Mouse (Mus musculus): Measurements from ENCODE around the gene Iqcj. TPM values are rescaled to one million over a fixed set of nuclear protein-coding genes. Genes with fewer than 3 reads are reported as not detected.
A peak's percentile ranks its signal among the peaks of the same experiment; 100 is the strongest.

Iqcj gene
- polyA plus RNA-seq, 1 experiment from 2014 or later, result 0.75 TPM

DNA sequence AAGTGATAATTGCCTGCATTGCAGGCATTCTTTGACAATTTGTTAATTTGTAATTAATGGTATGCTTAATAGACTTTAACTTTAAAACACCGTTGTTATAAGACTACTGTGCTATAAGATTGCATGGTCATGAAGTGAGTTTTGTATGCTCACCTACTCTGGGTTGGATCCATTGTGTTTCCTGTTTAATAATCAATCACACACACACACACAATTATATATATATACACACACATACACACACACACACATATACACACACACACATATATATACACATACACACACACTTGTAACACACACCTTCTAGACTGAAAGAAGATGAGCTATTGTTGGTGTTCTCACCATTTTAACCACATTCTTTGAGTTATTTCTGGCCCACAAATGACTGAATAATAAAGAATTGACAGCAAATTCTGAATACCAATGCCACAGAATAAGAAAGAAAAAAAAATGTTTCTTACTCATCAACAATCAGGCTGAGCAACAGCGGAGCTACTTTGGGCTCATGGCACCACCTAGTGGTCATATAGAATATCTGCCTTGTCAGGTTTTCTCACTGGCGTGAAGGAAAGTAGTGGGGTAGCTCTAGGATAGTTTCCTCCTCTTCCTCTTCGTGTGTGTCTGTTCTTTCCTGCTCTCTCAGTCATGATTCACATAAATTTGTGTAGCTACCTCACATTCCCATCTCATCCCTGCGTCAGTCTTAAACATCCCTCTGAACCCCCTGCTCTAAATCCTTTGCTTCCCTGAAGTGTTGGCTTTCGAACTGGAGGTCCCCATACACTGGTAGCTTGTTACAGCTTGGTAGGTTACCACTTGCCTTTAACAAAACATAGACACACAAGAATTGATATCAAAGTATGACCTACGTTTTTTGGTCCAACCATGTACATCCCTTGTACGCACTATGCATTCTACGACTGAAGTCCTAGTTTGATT is 153.7 kb downstream of the Iqcj start:
- Histone ChIP-seq H3K4me3 (no peak overlapping the region), H3K36me3 (no peaks in the 10 kb centered on the region), H3K27me3 (no peaks in the 10 kb centered on the region), H3K4me2 (no peak overlapping the region), H3K9me3 (no peaks in the 10 kb centered on the region), H3K4me1 (replicated peaks) (peaks cover 11% of the 10 kb centered on the region), H3K9ac (no peak overlapping the region), H3K27ac (replicated peaks) (no peak overlapping the region)
- 54% methylated on average over 9 of the region's 9 CpGs for WGBS
- peak; percentile 56 for ATAC-seq (ENCODE audit: low FRiP score, low read depth)

GRCm38 (mm10) chr3:68053538-68053937 is 161.5 kb downstream of the Iqcj start:
- Histone ChIP-seq H3K36me3 (no peaks in the 10 kb centered on the region), H3K27me3 (no peaks in the 10 kb centered on the region), H3K27ac (replicated peaks) (no peak overlapping the region), H3K9ac (no peak overlapping the region), H3K4me3 (no peak overlapping the region), H3K9me3 (no peaks in the 10 kb centered on the region), H3K4me1 (replicated peaks) (no peaks in the 10 kb centered on the region), H3K4me2 (no peak overlapping the region)
- no peak for ATAC-seq (ENCODE audit: low FRiP score, low read depth)
- 46% methylated on average over 2 of the region's 2 CpGs for WGBS

- WGBS, result 60% methylated on average over 13 of the region's 13 CpGs
- no peak overlapping the region for H3K4me2 ChIP-seq
- H3K9me3 ChIP-seq, result no peaks in the 10 kb centered on the region
- no peaks in the 10 kb centered on the region for H3K27me3 ChIP-seq
- H3K4me1 ChIP-seq (replicated peaks), result no peaks in the 10 kb centered on the region
- H3K9ac ChIP-seq, result no peak overlapping the region
- H3K27ac ChIP-seq (replicated peaks), result no peak overlapping the region
- no peak overlapping the region for H3K4me3 ChIP-seq
- H3K36me3 ChIP-seq, result no peaks in the 10 kb centered on the region
- no peak for ATAC-seq (ENCODE audit: low FRiP score, low read depth)
Observed at GRCm38 (mm10) chr3:68055071-68055470, 163.1 kb downstream of the Iqcj start.

GRCm38 (mm10) chr3:68056373-68057275 is 164.6 kb downstream of the Iqcj start:
- H3K4me2 ChIP-seq, result peak overlapping the region; percentile 20
- H3K36me3 ChIP-seq, result no peaks in the 10 kb centered on the region
- no peak overlapping the region for H3K27ac ChIP-seq (replicated peaks)
- H3K4me1 ChIP-seq (replicated peaks), result no peaks in the 10 kb centered on the region
- H3K4me3 ChIP-seq, result peak overlapping the region; percentile 9; the same call in 1 of the 2 replicates
- H3K9ac ChIP-seq, result no peak overlapping the region
- ATAC-seq (ENCODE audit: low FRiP score, low read depth), result no peak
- no peaks in the 10 kb centered on the region for H3K27me3 ChIP-seq
- WGBS, result 56% methylated on average over 23 of the region's 23 CpGs
- no peaks in the 10 kb centered on the region for H3K9me3 ChIP-seq

DNA sequence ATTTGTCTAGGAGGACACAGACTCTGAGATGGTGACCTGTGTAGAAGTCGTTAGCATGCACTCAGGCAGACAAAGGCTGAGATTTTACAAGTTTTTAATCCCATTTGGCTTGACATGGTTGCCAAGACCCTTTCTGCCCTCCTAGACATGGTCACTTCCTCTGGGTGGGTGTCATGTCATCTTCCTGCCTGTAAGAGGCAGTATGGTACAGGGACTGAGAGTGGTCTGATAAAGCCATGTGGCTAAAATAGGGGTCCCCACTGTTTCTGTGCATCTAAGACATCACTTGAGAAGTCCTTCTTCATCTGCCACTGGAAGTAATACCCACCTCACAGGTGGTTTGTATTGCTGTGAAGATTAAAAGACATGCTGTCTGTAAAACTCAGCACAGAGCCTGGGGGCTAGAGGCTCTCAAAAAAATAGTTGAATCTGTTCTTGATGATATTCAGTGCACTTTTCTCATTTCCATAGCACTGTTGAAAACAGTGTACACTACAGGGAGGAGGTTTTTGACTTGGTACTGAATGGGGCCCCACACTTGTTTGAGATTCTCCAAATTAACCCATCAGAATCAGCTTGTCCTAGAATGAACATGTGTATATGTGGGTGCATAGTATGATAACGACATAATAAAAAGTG is 167.3 kb downstream of the Iqcj start:
- no peaks in the 10 kb centered on the region for H3K9me3 ChIP-seq
- H3K4me3 ChIP-seq, result no peak overlapping the region
- H3K27me3 ChIP-seq, result no peaks in the 10 kb centered on the region
- no peak overlapping the region for H3K4me2 ChIP-seq
- ATAC-seq (ENCODE audit: low FRiP score, low read depth), result peak; percentile 75
- no peaks in the 10 kb centered on the region for H3K36me3 ChIP-seq
- H3K4me1 ChIP-seq (replicated peaks), result no peaks in the 10 kb centered on the region
- H3K9ac ChIP-seq, result no peak overlapping the region
- H3K27ac ChIP-seq (replicated peaks), result no peak overlapping the region
- 50% methylated on average over 2 of the region's 2 CpGs for WGBS

GRCm38 (mm10) chr3:68064731-68065130 is 172.7 kb downstream of the Iqcj start, which contains the start of gene Schip1:
Gene Schip1, plus strand, starts transcription at chr3:68064802.
- Histone ChIP-seq H3K9ac (no peak within 1 kb of the TSS), H3K36me3 (no peaks in the 10 kb centered on the region), H3K4me1 (replicated peaks) (no peaks in the 10 kb centered on the region), H3K9me3 (no peaks in the 10 kb centered on the region), H3K4me3 (no peak within 1 kb of the TSS), H3K27me3 (no peaks in the 10 kb centered on the region), H3K27ac (replicated peaks) (no peak within 1 kb of the TSS), H3K4me2 (no peak within 1 kb of the TSS)
- WGBS, result 47% methylated on average over 12 of the region's 12 CpGs
- ATAC-seq (ENCODE audit: low FRiP score, low read depth), result no peak

DNA sequence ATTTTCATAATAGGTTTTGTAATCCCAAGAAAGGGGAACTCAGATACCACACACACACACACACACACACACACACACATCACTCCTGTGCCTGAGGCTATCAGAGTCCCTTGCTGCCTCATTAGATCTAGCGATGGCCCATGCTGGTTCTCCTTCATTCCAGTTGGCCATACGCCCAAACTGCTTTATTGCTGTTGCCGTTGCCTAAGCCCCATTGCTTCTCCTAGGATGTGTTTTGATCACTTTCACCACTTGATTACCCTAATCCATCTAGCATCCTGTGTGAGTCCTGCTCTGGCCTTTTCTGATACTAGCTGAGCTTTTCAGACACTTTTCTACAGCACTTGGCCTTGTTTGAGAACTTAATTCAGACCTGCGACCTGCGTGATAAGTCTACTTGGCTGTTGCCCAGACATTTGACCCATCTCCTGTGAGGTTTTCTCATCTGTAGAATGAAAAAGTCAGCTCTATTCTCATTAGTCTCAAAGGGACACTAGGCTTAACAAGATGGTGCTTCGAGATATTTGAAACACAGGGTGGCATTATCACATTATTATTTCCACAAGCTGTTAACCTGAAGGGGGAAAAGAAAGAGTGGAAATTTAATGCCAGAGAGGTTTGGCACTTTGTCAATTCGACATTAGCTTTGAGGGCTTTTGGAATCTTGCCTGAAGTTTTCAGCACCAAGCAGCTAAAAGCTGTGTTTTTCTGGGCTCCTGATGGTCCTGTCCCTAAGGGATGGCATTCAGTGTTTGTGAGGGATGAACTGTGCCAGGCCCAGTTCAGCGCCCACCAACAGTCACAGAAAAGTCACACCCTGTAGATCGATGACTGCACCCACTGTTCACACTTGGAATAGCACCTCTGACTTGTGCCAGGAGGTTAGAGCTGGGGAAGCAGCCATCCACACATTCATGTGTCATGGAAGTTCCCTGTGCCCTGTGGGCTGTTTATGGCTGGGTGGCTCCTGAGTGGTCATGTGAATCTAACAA is 179.7 kb downstream of the Iqcj start:
- Histone ChIP-seq H3K4me2 (no peak overlapping the region), H3K9ac (no peak overlapping the region), H3K36me3 (no peaks in the 10 kb centered on the region), H3K4me3 (no peak overlapping the region), H3K9me3 (no peaks in the 10 kb centered on the region), H3K27me3 (no peaks in the 10 kb centered on the region), H3K4me1 (replicated peaks) (peaks cover 11% of the 10 kb centered on the region), H3K27ac (replicated peaks) (peak overlapping the region; percentile 35)
- peak; percentile 86 for ATAC-seq (ENCODE audit: low FRiP score, low read depth)
- 42% methylated on average over 9 of the region's 9 CpGs for WGBS

DNA sequence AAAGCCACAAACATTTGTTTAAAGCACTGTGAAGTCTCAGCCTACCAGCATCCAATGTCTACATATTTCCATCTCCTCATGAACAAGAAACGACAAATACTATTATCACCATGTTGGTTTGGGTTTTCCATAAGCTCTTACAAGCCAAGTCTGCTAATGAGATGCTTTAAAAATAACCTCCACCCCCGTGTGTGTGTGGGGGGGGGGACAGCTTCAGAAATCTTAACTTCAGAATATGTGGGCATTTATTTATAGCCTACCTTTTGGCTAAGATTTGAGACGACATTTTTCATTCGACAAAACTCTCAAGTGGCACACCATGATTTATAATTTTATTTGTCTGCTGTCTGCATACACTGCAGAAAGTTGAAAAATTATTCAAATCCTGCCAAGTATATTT is 185.4 kb downstream of the Iqcj start:
- Histone ChIP-seq H3K27ac (replicated peaks) (no peak overlapping the region), H3K4me1 (replicated peaks) (peaks cover under 1% of the 10 kb centered on the region; the same call in 1 of the 2 replicates), H3K36me3 (no peaks in the 10 kb centered on the region), H3K4me3 (no peak overlapping the region), H3K27me3 (no peaks in the 10 kb centered on the region), H3K9ac (no peak overlapping the region), H3K4me2 (no peak overlapping the region), H3K9me3 (no peaks in the 10 kb centered on the region)
- WGBS, result 79% methylated on average over 4 of the region's 4 CpGs
- no peak for ATAC-seq (ENCODE audit: low FRiP score, low read depth)

DNA sequence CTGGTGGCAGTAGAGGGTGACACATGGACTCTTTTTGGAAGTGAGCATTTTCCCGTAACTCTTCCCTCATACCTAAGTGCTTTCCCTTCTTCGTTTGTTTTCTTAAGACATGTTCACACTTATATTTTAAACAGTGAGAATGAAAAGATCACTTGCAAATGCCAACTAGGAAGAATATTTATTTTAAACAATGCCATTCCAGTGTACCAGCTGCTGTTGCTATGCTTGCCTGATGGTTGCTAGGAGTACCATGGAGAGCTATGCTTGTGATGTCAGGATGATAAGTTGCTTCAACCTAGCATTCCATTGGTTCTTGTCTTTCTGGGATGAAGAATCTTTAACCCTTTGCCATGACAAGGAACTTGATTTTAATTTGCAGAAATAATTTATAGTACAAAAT is 193.0 kb downstream of the Iqcj start:
- H3K27ac ChIP-seq (replicated peaks), result no peak overlapping the region
- no peak overlapping the region for H3K4me2 ChIP-seq
- no peak overlapping the region for H3K9ac ChIP-seq
- no peak for ATAC-seq (ENCODE audit: low FRiP score, low read depth)
- no peaks in the 10 kb centered on the region for H3K27me3 ChIP-seq
- no peak overlapping the region for H3K4me3 ChIP-seq
- no peaks in the 10 kb centered on the region for H3K4me1 ChIP-seq (replicated peaks)
- H3K36me3 ChIP-seq, result no peaks in the 10 kb centered on the region
- H3K9me3 ChIP-seq, result no peaks in the 10 kb centered on the region
- 28% methylated on average over 2 of the region's 2 CpGs for WGBS

DNA sequence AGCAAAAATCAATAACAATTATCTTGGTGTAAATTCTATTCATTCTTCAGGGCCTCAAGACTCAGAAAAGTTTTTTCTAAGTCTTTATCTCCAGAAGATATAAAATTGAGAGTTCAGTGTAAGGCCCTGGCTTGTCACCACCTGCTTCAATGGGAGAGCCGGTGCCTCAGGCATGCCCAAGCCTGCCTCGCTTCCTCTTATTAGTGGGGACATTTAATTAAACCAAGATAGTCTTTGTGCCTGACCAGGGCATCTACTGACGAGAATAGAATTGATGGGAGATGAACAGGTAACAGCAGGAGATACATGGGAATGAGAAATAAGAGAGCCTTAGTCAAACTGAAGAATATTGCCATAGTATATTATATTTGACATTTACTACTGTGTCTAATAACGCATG is 200.1 kb downstream of the Iqcj start:
- Histone ChIP-seq H3K9me3 (no peaks in the 10 kb centered on the region), H3K4me1 (replicated peaks) (no peaks in the 10 kb centered on the region), H3K36me3 (no peaks in the 10 kb centered on the region), H3K9ac (no peak overlapping the region), H3K27ac (replicated peaks) (no peak overlapping the region), H3K27me3 (no peaks in the 10 kb centered on the region), H3K4me2 (no peak overlapping the region), H3K4me3 (no peak overlapping the region)
- ATAC-seq (ENCODE audit: low FRiP score, low read depth), result no peak
- 69% methylated on average over 4 of the region's 4 CpGs for WGBS

All from hindbrain, embryonic 15.5 days (tissue).